12 mouse cellular contexts compared by ENCODE assay signal in genomic region chr11:102226067-102226978, GRCm38 (mm10). TPM values are rescaled to one million over a fixed set of nuclear protein-coding genes. Genes with fewer than 3 reads are reported as not detected.
DNase-seq lines count a peak whose midpoint lies in the region; ATAC-seq and TF ChIP-seq lines count a peak whose summit lies in the region.
"Had no signal": no experiment of that assay in that cellular context is flagged by ENCODE, and none has a peak within 500 bp of the region (broad histone marks: within the 10 kb centered on the region; RNA-seq: fewer than 3 reads in every experiment).

No protein-coding gene starts in this region.

- DNase-seq in intestine, embryonic 14.5 days (ENCODE audit: low spot score) = no peak
- peak; percentile 58 to 67 for DNase-seq in cerebellum, postnatal 25 days
- no peak for DNase-seq in spleen, postnatal 10 days (ENCODE audit: low spot score in 2 of 2)
- no peak for DNase-seq in thymus, postnatal 25 days
- no peak for DNase-seq in urinary bladder, postnatal 10 days (ENCODE audit: low spot score)
- DNase-seq: gastrocnemius, postnatal 10 days; kidney, postnatal 14 days; liver, embryonic 13.5 days; thymus, postnatal 4 days had no signal

- ATAC-seq in intestine, embryonic 14.5 days (replicated peaks; ENCODE audit: low FRiP score, low TSS enrichment, low read depth) = no peak
- no peak for ATAC-seq in intestine, postnatal 0 days
- no peak for ATAC-seq in forebrain, embryonic 13.5 days
- no peak for ATAC-seq in midbrain, embryonic 15.5 days (replicated peaks)

- no peaks in the 10 kb centered on the region for H3K9me3 ChIP-seq in intestine, embryonic 14.5 days (ENCODE audit: control insufficient read depth, low read length)
- H3K9me3 ChIP-seq in intestine, postnatal 0 days (ENCODE audit: control insufficient read depth) = no peaks in the 10 kb centered on the region
- no peaks in the 10 kb centered on the region for H3K9me3 ChIP-seq in forebrain, embryonic 13.5 days (replicated peaks)
- H3K9me3 ChIP-seq in midbrain, embryonic 15.5 days = no peaks in the 10 kb centered on the region
- H3K9me3 ChIP-seq: liver, embryonic 13.5 days had no signal

- peak overlapping the region; percentile 79 for H3K4me2 ChIP-seq in intestine, embryonic 14.5 days (ENCODE audit: low read length)
- H3K4me2 ChIP-seq in intestine, postnatal 0 days (replicated peaks; ENCODE audit: low read depth) = no peak overlapping the region
- peak overlapping the region; percentile 76 for H3K4me2 ChIP-seq in forebrain, embryonic 13.5 days
- H3K4me2 ChIP-seq in midbrain, embryonic 15.5 days = peak overlapping the region; percentile 72

- 73% methylated on average over 12 of the region's 12 CpGs for WGBS in intestine, embryonic 14.5 days
- WGBS in intestine, postnatal 0 days = 76% methylated on average over 12 of the region's 12 CpGs
- 59% methylated on average over 12 of the region's 12 CpGs for WGBS in forebrain, embryonic 13.5 days
- WGBS in midbrain, embryonic 15.5 days = 55% methylated on average over 12 of the region's 12 CpGs

- H3K27me3 ChIP-seq in intestine, embryonic 14.5 days (replicated peaks; ENCODE audit: control insufficient read depth, insufficient read depth, low read length) = no peaks in the 10 kb centered on the region
- no peaks in the 10 kb centered on the region for H3K27me3 ChIP-seq in intestine, postnatal 0 days (replicated peaks; ENCODE audit: control insufficient read depth, insufficient read depth, low read length)
- no peaks in the 10 kb centered on the region for H3K27me3 ChIP-seq in forebrain, embryonic 13.5 days
- H3K27me3 ChIP-seq in midbrain, embryonic 15.5 days (replicated peaks) = no peaks in the 10 kb centered on the region

- 0 out of 2 replicates have a peak overlapping the region, but pooled peaks have one; percentile 67 for H3K27ac ChIP-seq in intestine, embryonic 14.5 days (ENCODE audit: low read depth)
- no peak overlapping the region for H3K27ac ChIP-seq in intestine, postnatal 0 days (ENCODE audit: low read depth, low read length)
- no peak overlapping the region for H3K27ac ChIP-seq in forebrain, embryonic 13.5 days
- peak overlapping the region; percentile 95; the same call in 1 of the 2 replicates for H3K27ac ChIP-seq in midbrain, embryonic 15.5 days
- H3K27ac ChIP-seq: liver, embryonic 13.5 days had no signal

- H3K36me3 ChIP-seq in intestine, embryonic 14.5 days (ENCODE audit: control insufficient read depth, insufficient read depth, low read length) = 0 out of 2 replicates have a peak, but pooled peaks cover 5% of the 10 kb centered on the region
- H3K36me3 ChIP-seq in intestine, postnatal 0 days (ENCODE audit: control insufficient read depth, insufficient read depth) = peaks cover 7% of the 10 kb centered on the region; the same call in 1 of the 2 replicates
- H3K36me3 ChIP-seq in forebrain, embryonic 13.5 days (ENCODE audit: poor library complexity, severe bottlenecking) = peaks cover 25% of the 10 kb centered on the region; the same call in 1 of the 2 replicates
- peaks cover 3% of the 10 kb centered on the region; the same call in 1 of the 2 replicates for H3K36me3 ChIP-seq in midbrain, embryonic 15.5 days (replicated peaks)
- H3K36me3 ChIP-seq: liver, embryonic 13.5 days had no signal

- no peak overlapping the region; the same call in 1 of the 2 replicates for H3K4me3 ChIP-seq in intestine, embryonic 14.5 days (ENCODE audit: low read depth, low read length)
- H3K4me3 ChIP-seq in intestine, postnatal 0 days (ENCODE audit: low read depth, low read length) = no peak overlapping the region
- peak overlapping the region; percentile 79; the same call in 1 of the 2 replicates for H3K4me3 ChIP-seq in forebrain, embryonic 13.5 days
- peak overlapping the region; percentile 80; the same call in 1 of the 2 replicates for H3K4me3 ChIP-seq in midbrain, embryonic 15.5 days
- H3K4me3 ChIP-seq: liver, embryonic 13.5 days had no signal

- no peak for TF ChIP-seq CTCF in intestine, postnatal 0 days (IDR thresholded peaks at IDR 0.05; ENCODE audit: low read depth)

- peaks cover 59% of the 10 kb centered on the region for H3K4me1 ChIP-seq in intestine, embryonic 14.5 days (replicated peaks; ENCODE audit: control insufficient read depth, insufficient read depth, low read length)
- H3K4me1 ChIP-seq in intestine, postnatal 0 days (replicated peaks; ENCODE audit: control insufficient read depth, insufficient read depth, low read length) = peaks cover 2% of the 10 kb centered on the region; the same call in 1 of the 2 replicates
- H3K4me1 ChIP-seq in forebrain, embryonic 13.5 days = peaks cover 66% of the 10 kb centered on the region
- peaks cover 70% of the 10 kb centered on the region for H3K4me1 ChIP-seq in midbrain, embryonic 15.5 days

- no peak overlapping the region for H3K9ac ChIP-seq in intestine, embryonic 14.5 days (ENCODE audit: low read length)
- no peak overlapping the region for H3K9ac ChIP-seq in intestine, postnatal 0 days (ENCODE audit: low read depth, low read length)
- H3K9ac ChIP-seq in forebrain, embryonic 13.5 days = peak overlapping the region; percentile 90
- H3K9ac ChIP-seq in midbrain, embryonic 15.5 days = no peak overlapping the region
- H3K9ac ChIP-seq: liver, embryonic 13.5 days had no signal

RNA-seq across cellular contexts. Expression of gene Hdac5, which starts 3.6 kb away (rescaled TPM):
- 45.4 and 53.2 TPM in 2 replicates for polyA plus RNA-seq in intestine, embryonic 14.5 days (2014; fragmentation: Nextera tagmentation; extraction: Ambion mirVana)
- 30.1 and 30.4 TPM in 2 replicates for polyA plus RNA-seq in intestine, postnatal 0 days (2015; fragmentation: Nextera tagmentation; extraction: Ambion mirVana)
- polyA plus RNA-seq in forebrain, embryonic 13.5 days (2015; fragmentation: Nextera tagmentation; extraction: Ambion mirVana) = 88.2 TPM in 2 replicates
- 90.3 and 105 TPM in 2 replicates for polyA plus RNA-seq in midbrain, embryonic 15.5 days (2015; fragmentation: Nextera tagmentation; extraction: Ambion mirVana)

RNA-seq across cellular contexts. Expression of gene BC030867, which starts 22.4 kb away (rescaled TPM):
- polyA plus RNA-seq in intestine, embryonic 14.5 days (2014; fragmentation: Nextera tagmentation; extraction: Ambion mirVana) = 16.5 and 16.6 TPM in 2 replicates
- 2.7 and 3.4 TPM in 2 replicates for polyA plus RNA-seq in intestine, postnatal 0 days (2015; fragmentation: Nextera tagmentation; extraction: Ambion mirVana)
- 11.0 and 13.7 TPM in 2 replicates for polyA plus RNA-seq in forebrain, embryonic 13.5 days (2015; fragmentation: Nextera tagmentation; extraction: Ambion mirVana)
- 2.2 and 2.5 TPM in 2 replicates for polyA plus RNA-seq in midbrain, embryonic 15.5 days (2015; fragmentation: Nextera tagmentation; extraction: Ambion mirVana)

RNA-seq across cellular contexts. Expression of gene G6pc3, which starts 36.9 kb away (rescaled TPM):
- 36.0 and 37.4 TPM in 2 replicates for polyA plus RNA-seq in intestine, embryonic 14.5 days (2014; fragmentation: Nextera tagmentation; extraction: Ambion mirVana)
- 20.4 and 21.1 TPM in 2 replicates for polyA plus RNA-seq in intestine, postnatal 0 days (2015; fragmentation: Nextera tagmentation; extraction: Ambion mirVana)
- polyA plus RNA-seq in forebrain, embryonic 13.5 days (2015; fragmentation: Nextera tagmentation; extraction: Ambion mirVana) = 21.5 and 25.6 TPM in 2 replicates
- 38.6 and 43.3 TPM in 2 replicates for polyA plus RNA-seq in midbrain, embryonic 15.5 days (2015; fragmentation: Nextera tagmentation; extraction: Ambion mirVana)

RNA-seq across cellular contexts. Expression of gene Lsm12, which starts 41.2 kb away (rescaled TPM):
- polyA plus RNA-seq in intestine, embryonic 14.5 days (2014; fragmentation: Nextera tagmentation; extraction: Ambion mirVana) = 88.4 and 89.9 TPM in 2 replicates
- 103 and 107 TPM in 2 replicates for polyA plus RNA-seq in intestine, postnatal 0 days (2015; fragmentation: Nextera tagmentation; extraction: Ambion mirVana)
- 155 and 158 TPM in 2 replicates for polyA plus RNA-seq in forebrain, embryonic 13.5 days (2015; fragmentation: Nextera tagmentation; extraction: Ambion mirVana)
- 111 and 118 TPM in 2 replicates for polyA plus RNA-seq in midbrain, embryonic 15.5 days (2015; fragmentation: Nextera tagmentation; extraction: Ambion mirVana)

RNA-seq across cellular contexts. Expression of gene Asb16, which starts 42.2 kb away (rescaled TPM):
- polyA plus RNA-seq in intestine, embryonic 14.5 days (2014; fragmentation: Nextera tagmentation; extraction: Ambion mirVana) = 0.08 and 0.16 TPM in 2 replicates
- 0.05 and 0.09 TPM in 2 replicates for polyA plus RNA-seq in intestine, postnatal 0 days (2015; fragmentation: Nextera tagmentation; extraction: Ambion mirVana)
- polyA plus RNA-seq in forebrain, embryonic 13.5 days (2015; fragmentation: Nextera tagmentation; extraction: Ambion mirVana) = not detected in 2 replicates
- polyA plus RNA-seq in midbrain, embryonic 15.5 days (2015; fragmentation: Nextera tagmentation; extraction: Ambion mirVana) = 0.05 TPM in 1 of 2 replicates, not detected in the other

Comparison
In these comparisons a context has a peak if more than half of its experiments do, and no peak if none do; other contexts are left out.
1. H3K27ac ChIP-seq: peak in intestine, embryonic 14.5 days (single experiment) and midbrain, embryonic 15.5 days (single experiment); none in intestine, postnatal 0 days (single experiment) and forebrain, embryonic 13.5 days (single experiment).
2. DNase-seq: peak in cerebellum, postnatal 25 days (2 of 2); none in intestine, embryonic 14.5 days (single experiment), spleen, postnatal 10 days (0 of 2), thymus, postnatal 25 days (single experiment) and urinary bladder, postnatal 10 days (single experiment).
3. H3K4me3 ChIP-seq: peak in forebrain, embryonic 13.5 days (single experiment) and midbrain, embryonic 15.5 days (single experiment); none in intestine, embryonic 14.5 days (single experiment) and intestine, postnatal 0 days (single experiment).